Mouse (Mus musculus) right cerebral cortex, postnatal 36 days (tissue): ENCODE results near the gene Gpr155.

ENCODE experiments used
- DNase-seq, 2 experiments: peaks; one replicate each; pipeline ENCODE4 v3.0.0; 2022; ENCODE audit warnings: low spot score in 2 of 2, mixed read lengths in 1 of 2

The Gpr155 gene

GRCm38 (mm10) chr2:73319218-73319617 is 67.2 kb downstream of the Gpr155 start:
- no peak for DNase-seq

GRCm38 (mm10) chr2:73317426-73317825 is 68.9 kb downstream of the Gpr155 start:
- DNase-seq = no peak

GRCm38 (mm10) chr2:73314311-73314710 is 72.1 kb downstream of the Gpr155 start:
- no peak for DNase-seq

GRCm38 (mm10) chr2:73313117-73313501 is 73.3 kb downstream of the Gpr155 start:
- peak in 1 of 2 experiments; percentile 12 for DNase-seq

- peak; percentile 90 to 93 for DNase-seq
Measured at GRCm38 (mm10) chr2:73312152-73313116, 73.9 kb downstream of the Gpr155 start, which contains the start of the genes Scrn3 and Cir1. Scrn3 (plus strand) TSS chr2:73312601. Cir1 (minus strand) TSS chr2:73312701.

- DNase-seq = no peak
Measured at GRCm38 (mm10) chr2:73306006-73306405, 80.4 kb downstream of the Gpr155 start.

GRCm38 (mm10) chr2:73304506-73304905 is 81.9 kb downstream of the Gpr155 start:
- DNase-seq = no peak

GRCm38 (mm10) chr2:73302722-73303121 is 83.7 kb downstream of the Gpr155 start:
- DNase-seq = no peak

GRCm38 (mm10) chr2:73301979-73302378 is 84.4 kb downstream of the Gpr155 start:
- DNase-seq = no peak

- DNase-seq = no peak
Measured at GRCm38 (mm10) chr2:73298841-73299240, 87.5 kb downstream of the Gpr155 start.

- no peak for DNase-seq
Measured at GRCm38 (mm10) chr2:73298154-73298553, 88.2 kb downstream of the Gpr155 start.

- no peak for DNase-seq
Measured at GRCm38 (mm10) chr2:73295023-73295422, 91.3 kb downstream of the Gpr155 start.
